Mouse (Mus musculus): ENCODE measurements around the gene Rplp0.

DNA sequence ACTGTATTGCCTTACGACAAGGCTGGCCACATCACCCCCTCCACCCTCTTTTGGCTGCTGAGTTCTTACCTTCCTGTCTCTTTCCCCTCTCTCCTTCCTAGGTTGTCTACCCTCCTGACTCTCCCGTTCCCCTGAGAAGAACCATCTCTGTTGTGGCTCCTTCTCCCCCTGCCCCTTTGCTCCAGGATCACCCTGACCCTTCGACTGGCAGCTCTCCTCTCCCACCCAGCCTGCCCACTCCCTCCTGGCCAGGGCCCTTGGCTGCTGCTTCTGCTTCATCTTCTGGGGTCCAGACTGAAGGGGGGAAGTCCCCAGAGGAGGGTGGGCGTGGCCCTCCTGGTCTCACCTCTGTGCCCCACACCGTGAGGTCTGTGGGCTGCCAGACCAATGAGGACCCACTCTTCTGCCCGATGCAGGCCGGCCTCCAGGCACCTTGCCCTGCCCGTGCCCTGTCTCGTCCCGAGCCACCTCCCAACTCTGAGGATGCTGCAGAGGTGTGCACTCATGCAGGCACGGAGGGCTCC, 8.7 kb upstream of the Rplp0 start:
- TF ChIP-seq POLR2A (IDR thresholded peaks at IDR 0.05; ENCODE audit: extremely low read depth, insufficient read depth, low read length), result no peak
- no peak for TF ChIP-seq CTCF (IDR thresholded peaks at IDR 0.05; ENCODE audit: extremely low read depth, insufficient read depth, low read length)
